Mouse (Mus musculus) lung, postnatal 0 days (tissue): ENCODE data around the gene Dpt.

ENCODE experiments used
- CTCF ChIP-seq: IDR thresholded peaks from 2 replicates; pipeline ENCODE4 v1.5.1; 2016; ENCODE audit warnings: antibody characterized with exemption, mild to moderate bottlenecking
- EP300 ChIP-seq: IDR thresholded peaks from 2 replicates; pipeline ENCODE4 v1.6.1; 2016; ENCODE audit warnings: antibody characterized with exemption, mild to moderate bottlenecking, control low read depth

GRCm38 (mm10) chr1:164809371-164809770 lies 12.9 kb downstream of the Dpt start:
- TF ChIP-seq CTCF, result no peak
- TF ChIP-seq EP300, result no peak
